In genomic region chr2:135419301-135419700, GRCm38 (mm10) we compare ENCODE assay signal across 16 mouse cellular contexts.
"Had no signal": no experiment of that assay in that cellular context is flagged by ENCODE, and none has a peak within 500 bp of the region (broad histone marks: within the 10 kb centered on the region; RNA-seq: fewer than 3 reads in every experiment).

No protein-coding gene starts in this region.

- DNase-seq: cerebellum, adult 2 months; cerebellum, adult 8-10 months; cerebellum, adult 9-10 months; cerebellum, adult 9-11 months; cerebellum, postnatal 14 days; cerebellum, postnatal 25 days; cerebellum, postnatal 36 days; embryo, embryonic 11 days; forebrain, postnatal 0 days; gastrocnemius, adult 2 months; gastrocnemius, postnatal 10 days; gastrocnemius, postnatal 14 days; gastrocnemius, postnatal 25 days; gastrocnemius, postnatal 36 days; heart, adult 18-20 months; heart, adult 2 months had no signal
